Mouse (Mus musculus): ENCODE results near the gene Rasal2. TPM values are rescaled to one million over a fixed set of nuclear protein-coding genes. Genes with fewer than 3 reads are reported as not detected.
A peak's percentile ranks its signal among the peaks of the same experiment; 100 is the strongest.

The Rasal2 gene
- polyA plus RNA-seq, 1 experiment from 2014 or later: 6.2 TPM

- Histone ChIP-seq H3K4me3 (no peak overlapping the region), H3K27me3 (ENCODE audit: low read depth, poor library complexity, severe bottlenecking) (no peaks in the 10 kb centered on the region), H3K36me3 (no peaks in the 10 kb centered on the region), H3K27ac (no peak overlapping the region), H3K4me1 (peaks cover 10% of the 10 kb centered on the region), H3K9me3 (replicated peaks) (no peaks in the 10 kb centered on the region)
- no peak for DNase-seq (ENCODE audit: low spot score)
- WGBS: 71% methylated on average over 3 of the region's 3 CpGs
These were observed 321.6 kb downstream of the Rasal2 start for GRCm38 (mm10) chr1:157090835-157091234.

- DNase-seq (ENCODE audit: low spot score): peak; percentile 90
- no peaks in the 10 kb centered on the region for H3K9me3 ChIP-seq (replicated peaks)
- WGBS: 13% methylated on average over 25 of the region's 25 CpGs
- H3K27me3 ChIP-seq (ENCODE audit: low read depth, poor library complexity, severe bottlenecking): no peaks in the 10 kb centered on the region
- peak overlapping the region; percentile 86 for H3K27ac ChIP-seq
- no peaks in the 10 kb centered on the region for H3K36me3 ChIP-seq
- peak overlapping the region; percentile 51 for H3K4me3 ChIP-seq
- peaks cover 22% of the 10 kb centered on the region for H3K4me1 ChIP-seq
These were observed 326.0 kb downstream of the Rasal2 start for GRCm38 (mm10) chr1:157086097-157086994.

Other genes with a start within 250 kb of the Rasal2 start
- 4.6 and 7.6 TPM in 2 replicates for gene Cryzl2, start 46.0 kb upstream of the Rasal2 start, polyA plus RNA-seq (2016; fragmentation: Nextera tagmentation; extraction: Ambion mirVana)
- 0.64 and 0.79 TPM in 2 replicates for gene Sec16b, start 94.1 kb upstream of the Rasal2 start, polyA plus RNA-seq (2016; fragmentation: Nextera tagmentation; extraction: Ambion mirVana)